Mouse (Mus musculus) brain, embryonic 14.5 days (tissue): ENCODE data around the gene Zfp462.

Experiments used
- CTCF ChIP-seq: fragments of 200-500 bp; IDR thresholded peaks from 2 replicates; pipeline ENCODE4 v1.5.1; 2012; ENCODE audit warnings: inconsistent platforms, mild to moderate bottlenecking, moderate library complexity, borderline replicate concordance; ENCODE audit not compliant: insufficient read depth, insufficient read length; ENCODE audit errors: extremely low read depth
- POLR2A ChIP-seq: fragments of 200-500 bp; IDR thresholded peaks from 2 replicates; pipeline ENCODE4 v1.6.1; 2012; ENCODE audit warnings: mild to moderate bottlenecking, inconsistent platforms, borderline replicate concordance; ENCODE audit not compliant: poor library complexity, insufficient read depth, insufficient read length, severe bottlenecking; ENCODE audit errors: extremely low read depth

GRCm38 (mm10) chr4:54946662-54947055 is 1.8 kb downstream of the Zfp462 start:
- no peak for TF ChIP-seq CTCF
- no peak for TF ChIP-seq POLR2A
